Mouse (Mus musculus) limb, embryonic 13.5 days (tissue): ENCODE measurements around the gene Kcnk6. TPM values are rescaled to one million over a fixed set of nuclear protein-coding genes. Genes with fewer than 3 reads are reported as not detected.
A peak's percentile ranks its signal among the peaks of the same experiment; 100 is the strongest.

ENCODE experiments used
- ATAC-seq: fragments of 200-750 bp; cut with Nextera tagmentation; 2 replicates; pipeline ENCODE4 v1.8.0; 2017; ENCODE audit warnings: low read depth, moderate number of reproducible peaks, moderate TSS enrichment; ENCODE audit not compliant: low FRiP score
- H3K27ac ChIP-seq: fragments of 300-500 bp; sonication (generic); 2 replicates; pipeline ENCODE4 v1.5.1; 2015; ENCODE audit warnings: inconsistent platforms, mild to moderate bottlenecking, moderate library complexity
- H3K27me3 ChIP-seq: fragments of 300-500 bp; sonication (generic); 2 replicates; pipeline ENCODE4 v1.6.1; 2015; ENCODE audit warnings: mild to moderate bottlenecking, inconsistent platforms
- H3K36me3 ChIP-seq: fragments of 300-500 bp; sonication (generic); 2 replicates; pipeline ENCODE4 v1.6.1; 2015; ENCODE audit warnings: inconsistent platforms, mild to moderate bottlenecking, moderate library complexity
- H3K4me1 ChIP-seq: fragments of 300-500 bp; sonication (generic); 2 replicates; pipeline ENCODE4 v1.6.1; 2015; ENCODE audit warnings: inconsistent platforms
- H3K4me2 ChIP-seq: fragments of 300-500 bp; sonication (generic); replicated peaks from 2 replicates; pipeline ENCODE4 v1.6.1; 2015; ENCODE audit warnings: inconsistent platforms, mild to moderate bottlenecking, moderate library complexity
- H3K4me3 ChIP-seq: fragments of 300-500 bp; sonication (generic); 2 replicates; pipeline ENCODE4 v1.5.1; 2015; ENCODE audit warnings: moderate library complexity, mild to moderate bottlenecking, inconsistent platforms
- H3K9ac ChIP-seq: fragments of 300-500 bp; sonication (generic); 2 replicates; pipeline ENCODE4 v1.6.1; 2015; ENCODE audit warnings: mild to moderate bottlenecking, inconsistent platforms
- H3K9me3 ChIP-seq: fragments of 300-500 bp; sonication (generic); 2 replicates; pipeline ENCODE4 v1.6.1; 2016; ENCODE audit warnings: inconsistent platforms
- WGBS: fragments of 180-500 bp; shearing (Covaris S2); methylation state at CpG from one replicate; pipeline ENCODE4 v1.1.7; 2015; 5-methylcytosine and 5-hydroxymethylcytosine counted together
- polyA plus RNA-seq: library from polyadenylated mRNA; unstranded; fragments of >200 nt; fragmentation: Nextera tagmentation; extraction: Ambion mirVana; gene quantifications from 2 replicates; pipeline ENCODE4 v1.2.1, GENCODE M21; 2015

Gene Kcnk6
- polyA plus RNA-seq, 1 experiment from 2014 or later = 2.3 TPM

DNA sequence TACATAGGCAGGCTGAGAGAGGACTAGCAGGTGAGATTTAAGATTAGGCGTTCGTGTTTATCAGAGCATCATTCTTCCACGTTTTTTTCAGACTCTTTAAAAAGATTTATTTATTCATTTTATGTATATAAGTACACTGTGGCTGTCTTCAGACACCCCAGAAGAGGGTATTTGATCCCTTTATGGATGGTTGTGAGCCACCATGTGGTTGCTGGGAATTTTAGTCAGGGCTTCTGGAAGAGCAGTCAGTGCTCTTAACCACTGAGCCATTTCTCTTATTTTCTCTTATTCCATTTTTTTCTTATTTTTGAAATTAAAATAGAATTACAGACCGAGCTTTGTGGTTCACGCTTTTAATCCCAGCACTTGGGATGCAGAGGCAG is 51.5 kb downstream of the Kcnk6 start:
- peak overlapping the region; percentile 84 for H3K4me3 ChIP-seq
- peaks cover 21% of the 10 kb centered on the region for H3K36me3 ChIP-seq
- H3K9ac ChIP-seq = no peak overlapping the region
- no peak overlapping the region; the same call in 1 of the 2 replicates for H3K27ac ChIP-seq
- no peaks in the 10 kb centered on the region for H3K27me3 ChIP-seq
- peaks cover 16% of the 10 kb centered on the region for H3K4me1 ChIP-seq
- H3K9me3 ChIP-seq = no peaks in the 10 kb centered on the region
- WGBS = 41% methylated on average over 5 of the region's 5 CpGs
- no peak; the same call in none of the 2 replicates for ATAC-seq
- H3K4me2 ChIP-seq = peak overlapping the region; percentile 82

DNA sequence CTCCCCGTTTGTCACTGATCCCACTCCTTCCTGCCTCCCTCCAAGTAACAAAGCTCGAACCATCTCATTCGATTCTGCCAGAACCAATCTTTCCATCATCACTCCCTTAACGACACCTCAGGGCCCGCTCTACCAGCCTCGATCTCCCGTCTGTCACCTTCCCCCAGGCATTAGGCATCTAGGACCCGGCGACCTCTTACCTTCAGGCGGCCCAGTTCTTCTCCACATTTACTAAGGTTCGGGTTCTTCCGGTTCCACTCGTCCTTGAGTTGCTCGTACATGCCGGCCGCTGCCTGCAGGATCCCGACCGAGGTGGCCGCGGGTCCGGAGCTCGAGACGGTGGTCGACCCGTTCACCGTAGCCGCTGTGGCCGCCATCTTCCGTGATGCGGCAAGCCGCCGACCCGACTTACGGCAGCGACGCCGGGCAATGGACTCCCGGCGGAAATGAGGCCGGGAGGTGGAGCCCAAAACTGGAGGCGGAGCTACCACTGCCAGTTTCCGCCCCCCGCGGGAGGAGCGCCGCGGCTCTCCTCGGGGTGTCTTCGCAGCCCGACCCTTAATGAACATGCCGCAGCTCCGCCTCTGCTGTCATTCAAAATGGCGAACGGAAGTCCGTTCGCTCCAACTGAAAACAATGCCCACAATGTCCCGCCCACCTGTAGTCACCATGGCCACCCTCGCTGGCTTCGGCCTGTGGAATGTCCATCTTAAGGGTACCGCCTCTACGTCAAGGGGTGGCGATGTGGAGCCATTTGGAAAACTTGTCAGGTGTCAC is 52.0 kb downstream of the Kcnk6 start, which contains the start of gene Psmd8:
Psmd8 (minus strand) TSS at position 625 of the 777 bp plus-strand sequence.
- Histone ChIP-seq H3K9ac (peak within 1 kb of the TSS; percentile 88), H3K27me3 (peaks cover 3% of the 10 kb centered on the region; the same call in 1 of the 2 replicates), H3K36me3 (peaks cover 27% of the 10 kb centered on the region), H3K4me3 (peak within 1 kb of the TSS; percentile 84), H3K9me3 (no peaks in the 10 kb centered on the region), H3K4me2 (peak within 1 kb of the TSS; percentile 82), H3K4me1 (peaks cover 16% of the 10 kb centered on the region), H3K27ac (peak within 1 kb of the TSS; percentile 33; the same call in 1 of the 2 replicates)
- ATAC-seq = peak; percentile 98
- under 1% methylated on average over 62 of the region's 62 CpGs for WGBS

DNA sequence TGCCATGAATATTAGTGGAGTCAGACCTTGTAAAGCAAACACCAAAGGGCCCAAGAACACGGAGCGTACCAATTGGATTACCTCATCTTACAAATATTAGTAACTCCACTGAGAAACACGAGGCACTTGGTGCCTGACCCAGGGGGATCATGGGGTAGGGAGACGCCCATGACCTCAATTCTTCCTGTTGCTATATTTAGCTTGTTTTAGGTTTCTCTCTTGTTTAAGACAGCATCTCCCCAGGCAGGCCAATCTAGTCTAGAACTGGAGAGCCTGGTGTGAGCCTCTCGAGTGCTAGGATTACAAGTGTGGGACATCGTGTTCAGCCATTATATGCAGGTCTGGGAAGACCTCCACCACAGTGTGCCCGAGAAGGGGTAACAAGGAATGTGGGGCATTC is 53.0 kb downstream of the Kcnk6 start:
- Histone ChIP-seq H3K27ac (no peak overlapping the region), H3K9me3 (no peaks in the 10 kb centered on the region), H3K4me2 (peak overlapping the region; percentile 82), H3K4me3 (peak overlapping the region; percentile 84), H3K27me3 (peaks cover 12% of the 10 kb centered on the region), H3K36me3 (peaks cover 37% of the 10 kb centered on the region), H3K4me1 (peaks cover 16% of the 10 kb centered on the region), H3K9ac (peak overlapping the region; percentile 88)
- ATAC-seq = no peak
- WGBS = 56% methylated on average over 7 of the region's 7 CpGs

DNA sequence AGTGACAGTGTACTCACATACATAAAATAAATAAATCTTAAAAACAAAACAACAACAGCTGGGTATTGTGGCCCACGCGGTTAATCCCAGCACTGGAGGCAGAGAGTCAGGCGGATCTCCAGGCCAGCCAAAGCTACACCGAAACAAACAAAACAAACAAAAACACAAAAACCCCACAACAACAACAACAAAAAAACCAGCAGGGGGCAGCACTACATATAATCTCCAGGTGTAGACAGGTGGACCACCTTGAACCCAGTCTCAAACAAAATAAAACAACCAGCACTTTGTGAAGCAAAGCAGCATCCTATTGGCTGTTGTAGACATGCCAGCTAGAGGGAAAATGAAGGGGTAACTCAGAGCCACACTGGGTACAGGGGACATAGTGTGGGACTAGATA is 54.2 kb downstream of the Kcnk6 start:
- no peak for ATAC-seq
- H3K27ac ChIP-seq = no peak overlapping the region
- H3K9ac ChIP-seq = no peak overlapping the region
- 93% methylated on average over 4 of the region's 4 CpGs for WGBS
- H3K9me3 ChIP-seq = no peaks in the 10 kb centered on the region
- H3K4me1 ChIP-seq = peaks cover 16% of the 10 kb centered on the region
- H3K36me3 ChIP-seq = peaks cover 49% of the 10 kb centered on the region
- peak overlapping the region; percentile 84; the same call in 1 of the 2 replicates for H3K4me3 ChIP-seq
- H3K27me3 ChIP-seq = peaks cover 24% of the 10 kb centered on the region
- H3K4me2 ChIP-seq = 0 out of 2 replicates have a peak overlapping the region, but pooled peaks have one; percentile 82

DNA sequence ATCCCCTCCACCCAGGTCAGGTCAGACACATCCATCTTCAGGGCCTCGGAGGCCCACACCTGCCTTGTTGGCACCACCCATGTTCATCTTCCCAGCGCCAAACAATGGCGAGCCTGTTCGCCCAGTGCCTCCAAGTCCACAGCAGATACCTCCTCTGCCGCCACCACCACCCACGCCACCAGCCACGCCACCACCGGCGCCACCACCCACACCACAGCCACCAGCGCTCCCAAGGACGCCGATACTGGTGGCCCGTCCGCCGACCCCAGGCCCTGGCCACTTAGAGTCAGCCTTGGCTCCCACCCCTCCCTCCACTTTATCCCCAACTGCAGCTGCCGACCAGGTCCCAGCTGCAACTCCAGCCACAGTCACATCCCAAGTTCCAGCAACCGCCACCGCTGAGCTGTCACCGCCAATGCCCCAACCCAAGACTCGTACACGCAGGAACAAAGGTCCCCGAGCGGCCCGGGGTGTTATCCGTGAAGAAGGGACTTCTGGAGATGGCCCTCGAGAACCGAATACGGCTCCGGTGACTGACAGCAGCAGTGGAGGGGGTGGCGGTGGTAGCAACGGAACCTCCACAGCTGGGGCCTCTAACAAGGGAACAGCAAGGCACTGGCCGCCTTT is 59.8 kb downstream of the Kcnk6 start:
- no peak overlapping the region for H3K27ac ChIP-seq
- H3K9ac ChIP-seq = no peak overlapping the region
- H3K4me2 ChIP-seq = peak overlapping the region; percentile 9; the same call in 1 of the 2 replicates
- H3K36me3 ChIP-seq = peaks cover 47% of the 10 kb centered on the region
- H3K4me3 ChIP-seq = peak overlapping the region; percentile 74; the same call in 1 of the 2 replicates
- H3K27me3 ChIP-seq = peaks cover 57% of the 10 kb centered on the region
- peaks cover 41% of the 10 kb centered on the region for H3K4me1 ChIP-seq
- H3K9me3 ChIP-seq = no peaks in the 10 kb centered on the region
- WGBS = 40% methylated on average over 31 of the region's 32 CpGs
- no peak for ATAC-seq

Other genes with a start within 250 kb of the Kcnk6 start
- 7.9 and 8.5 TPM in 2 replicates for gene Ryr1, start 107.3 kb downstream of the Kcnk6 start, polyA plus RNA-seq
- 0.56 and 0.69 TPM in 2 replicates for gene Rasgrp4, start 97.7 kb downstream of the Kcnk6 start, polyA plus RNA-seq
- 11.5 and 12.5 TPM in 2 replicates for gene Fam98c, start 76.3 kb downstream of the Kcnk6 start, polyA plus RNA-seq
- gene Ggn, start 62.3 kb downstream of the Kcnk6 start, polyA plus RNA-seq = 0.47 and 0.50 TPM in 2 replicates
- gene Spred3, start 62.1 kb downstream of the Kcnk6 start, polyA plus RNA-seq = 4.2 and 4.4 TPM in 2 replicates
- 270 and 272 TPM in 2 replicates for gene Psmd8, start 51.8 kb downstream of the Kcnk6 start, polyA plus RNA-seq
- 0.46 and 0.51 TPM in 2 replicates for gene Catsperg1, start 18.5 kb downstream of the Kcnk6 start, polyA plus RNA-seq
- gene Yif1b, start 5.8 kb upstream of the Kcnk6 start, polyA plus RNA-seq = 123 and 124 TPM in 2 replicates
- 1.7 and 2.0 TPM in 2 replicates for gene 2200002D01Rik, start 16.0 kb upstream of the Kcnk6 start, polyA plus RNA-seq
- gene Spint2, start 49.4 kb upstream of the Kcnk6 start, polyA plus RNA-seq = 110 and 112 TPM in 2 replicates
- gene Ppp1r14a, start 56.8 kb upstream of the Kcnk6 start, polyA plus RNA-seq = 5.8 and 7.5 TPM in 2 replicates
- gene Dpf1, start 71.4 kb upstream of the Kcnk6 start, polyA plus RNA-seq = 21.6 and 21.9 TPM in 2 replicates